Mouse (Mus musculus) layer of hippocampus, adult 9-11 months (tissue): Measurements from ENCODE around the gene Zfp36l1.
A peak's percentile ranks its signal among the peaks of the same experiment; 100 is the strongest.

Experiments
- DNase-seq: peaks from one replicate; pipeline ENCODE4 v3.0.0; 2022

Zfp36l1 gene

GRCm38 (mm10) chr12:80130558-80131358, 17.9 kb upstream of the Zfp36l1 start:
- no peak for DNase-seq

- DNase-seq = no peak
These were observed 16.7 kb upstream of the Zfp36l1 start for GRCm38 (mm10) chr12:80129531-80129930.

GRCm38 (mm10) chr12:80127191-80127762, 14.5 kb upstream of the Zfp36l1 start:
- DNase-seq = no peak

- DNase-seq = no peak
These were observed 12.5 kb upstream of the Zfp36l1 start for GRCm38 (mm10) chr12:80125316-80125715.

- DNase-seq = no peak
These were observed 11.9 kb upstream of the Zfp36l1 start for GRCm38 (mm10) chr12:80124756-80125155.

- no peak for DNase-seq
These were observed 11.4 kb upstream of the Zfp36l1 start for GRCm38 (mm10) chr12:80124211-80124610.

- no peak for DNase-seq
These were observed 10.5 kb upstream of the Zfp36l1 start for GRCm38 (mm10) chr12:80123227-80123803.

GRCm38 (mm10) chr12:80121438-80121837, 8.6 kb upstream of the Zfp36l1 start:
- DNase-seq = no peak

- DNase-seq = no peak
These were observed 5.8 kb upstream of the Zfp36l1 start for GRCm38 (mm10) chr12:80118588-80118987.

- DNase-seq = no peak
These were observed 3.6 kb upstream of the Zfp36l1 start for GRCm38 (mm10) chr12:80116206-80117112.

GRCm38 (mm10) chr12:80115863-80116194, 3.0 kb upstream of the Zfp36l1 start:
- DNase-seq = no peak

GRCm38 (mm10) chr12:80115142-80115862, 2.5 kb upstream of the Zfp36l1 start:
- DNase-seq = peak; percentile 74

GRCm38 (mm10) chr12:80114892-80115141, 2.0 kb upstream of the Zfp36l1 start:
- DNase-seq = no peak

- DNase-seq = no peak
These were observed 1.4 kb upstream of the Zfp36l1 start for GRCm38 (mm10) chr12:80114031-80114891.

GRCm38 (mm10) chr12:80113586-80114021, 791 bp upstream of the Zfp36l1 start:
- no peak for DNase-seq

- DNase-seq = no peak
These were observed 647 bp downstream of the Zfp36l1 start for GRCm38 (mm10) chr12:80112071-80112660.

- DNase-seq = no peak
These were observed 1.4 kb downstream of the Zfp36l1 start for GRCm38 (mm10) chr12:80111131-80112070.

GRCm38 (mm10) chr12:80110546-80110870, 2.3 kb downstream of the Zfp36l1 start:
- DNase-seq = no peak

GRCm38 (mm10) chr12:80109753-80110545, 2.9 kb downstream of the Zfp36l1 start:
- DNase-seq = no peak
